Mouse (Mus musculus): ENCODE measurements around the gene Ttn.

The Ttn gene

GRCm38 (mm10) chr2:76965542-76965941 lies 16.8 kb downstream of the Ttn start:
- DNase-seq (ENCODE audit: low read depth, low spot score), result no peak

GRCm38 (mm10) chr2:76962045-76962432 lies 20.3 kb downstream of the Ttn start:
- DNase-seq (ENCODE audit: low read depth, low spot score), result no peak

- DNase-seq (ENCODE audit: low read depth, low spot score), result no peak
These were observed 20.8 kb downstream of the Ttn start for GRCm38 (mm10) chr2:76961420-76962044.

- DNase-seq (ENCODE audit: low read depth, low spot score), result no peak
These were observed 32.6 kb downstream of the Ttn start for GRCm38 (mm10) chr2:76949774-76950173.

GRCm38 (mm10) chr2:76938515-76938914 lies 43.8 kb downstream of the Ttn start:
- no peak for DNase-seq (ENCODE audit: low read depth, low spot score)

GRCm38 (mm10) chr2:76929718-76930117 lies 52.6 kb downstream of the Ttn start:
- no peak for DNase-seq (ENCODE audit: low read depth, low spot score)

GRCm38 (mm10) chr2:76928816-76929215 lies 53.5 kb downstream of the Ttn start:
- DNase-seq (ENCODE audit: low read depth, low spot score), result no peak

GRCm38 (mm10) chr2:76928298-76928697 lies 54.0 kb downstream of the Ttn start:
- DNase-seq (ENCODE audit: low read depth, low spot score), result no peak

GRCm38 (mm10) chr2:76926927-76927326 lies 55.4 kb downstream of the Ttn start:
- DNase-seq (ENCODE audit: low read depth, low spot score), result no peak

- no peak for DNase-seq (ENCODE audit: low read depth, low spot score)
These were observed 67.4 kb downstream of the Ttn start for GRCm38 (mm10) chr2:76914959-76915358.

GRCm38 (mm10) chr2:76908705-76909457 lies 73.5 kb downstream of the Ttn start:
- DNase-seq (ENCODE audit: low read depth, low spot score), result no peak

- DNase-seq (ENCODE audit: low read depth, low spot score), result no peak
These were observed 79.0 kb downstream of the Ttn start for GRCm38 (mm10) chr2:76903351-76903750.

GRCm38 (mm10) chr2:76901476-76902086 lies 80.8 kb downstream of the Ttn start:
- no peak for DNase-seq (ENCODE audit: low read depth, low spot score)

- no peak for DNase-seq (ENCODE audit: low read depth, low spot score)
These were observed 82.5 kb downstream of the Ttn start for GRCm38 (mm10) chr2:76899886-76900285.

- DNase-seq (ENCODE audit: low read depth, low spot score), result no peak
These were observed 85.4 kb downstream of the Ttn start for GRCm38 (mm10) chr2:76896990-76897389.

GRCm38 (mm10) chr2:76895327-76895726 lies 87.0 kb downstream of the Ttn start:
- no peak for DNase-seq (ENCODE audit: low read depth, low spot score)

GRCm38 (mm10) chr2:76888721-76889120 lies 93.6 kb downstream of the Ttn start:
- no peak for DNase-seq (ENCODE audit: low read depth, low spot score)

- no peak for DNase-seq (ENCODE audit: low read depth, low spot score)
These were observed 96.5 kb downstream of the Ttn start for GRCm38 (mm10) chr2:76885855-76886254.

- no peak for DNase-seq (ENCODE audit: low read depth, low spot score)
These were observed 100.9 kb downstream of the Ttn start for GRCm38 (mm10) chr2:76881406-76881805.

- DNase-seq (ENCODE audit: low read depth, low spot score), result no peak
These were observed 106.8 kb downstream of the Ttn start for GRCm38 (mm10) chr2:76875587-76875986.

GRCm38 (mm10) chr2:76866928-76867327 lies 115.4 kb downstream of the Ttn start:
- peak; percentile 34 for DNase-seq (ENCODE audit: low read depth, low spot score)

GRCm38 (mm10) chr2:76865497-76865896 lies 116.8 kb downstream of the Ttn start:
- DNase-seq (ENCODE audit: low read depth, low spot score), result no peak

- DNase-seq (ENCODE audit: low read depth, low spot score), result no peak
These were observed 121.0 kb downstream of the Ttn start for GRCm38 (mm10) chr2:76861327-76861726.

Measured in CD4-positive helper T cell, adult 2 months (primary cell).